Mouse (Mus musculus) cerebellum, adult 9-11 months (tissue): ENCODE data around the gene Coro2b.

Experiments used
- DNase-seq: peaks from one replicate; pipeline ENCODE4 v3.0.0; 2022

The Coro2b gene

DNA sequence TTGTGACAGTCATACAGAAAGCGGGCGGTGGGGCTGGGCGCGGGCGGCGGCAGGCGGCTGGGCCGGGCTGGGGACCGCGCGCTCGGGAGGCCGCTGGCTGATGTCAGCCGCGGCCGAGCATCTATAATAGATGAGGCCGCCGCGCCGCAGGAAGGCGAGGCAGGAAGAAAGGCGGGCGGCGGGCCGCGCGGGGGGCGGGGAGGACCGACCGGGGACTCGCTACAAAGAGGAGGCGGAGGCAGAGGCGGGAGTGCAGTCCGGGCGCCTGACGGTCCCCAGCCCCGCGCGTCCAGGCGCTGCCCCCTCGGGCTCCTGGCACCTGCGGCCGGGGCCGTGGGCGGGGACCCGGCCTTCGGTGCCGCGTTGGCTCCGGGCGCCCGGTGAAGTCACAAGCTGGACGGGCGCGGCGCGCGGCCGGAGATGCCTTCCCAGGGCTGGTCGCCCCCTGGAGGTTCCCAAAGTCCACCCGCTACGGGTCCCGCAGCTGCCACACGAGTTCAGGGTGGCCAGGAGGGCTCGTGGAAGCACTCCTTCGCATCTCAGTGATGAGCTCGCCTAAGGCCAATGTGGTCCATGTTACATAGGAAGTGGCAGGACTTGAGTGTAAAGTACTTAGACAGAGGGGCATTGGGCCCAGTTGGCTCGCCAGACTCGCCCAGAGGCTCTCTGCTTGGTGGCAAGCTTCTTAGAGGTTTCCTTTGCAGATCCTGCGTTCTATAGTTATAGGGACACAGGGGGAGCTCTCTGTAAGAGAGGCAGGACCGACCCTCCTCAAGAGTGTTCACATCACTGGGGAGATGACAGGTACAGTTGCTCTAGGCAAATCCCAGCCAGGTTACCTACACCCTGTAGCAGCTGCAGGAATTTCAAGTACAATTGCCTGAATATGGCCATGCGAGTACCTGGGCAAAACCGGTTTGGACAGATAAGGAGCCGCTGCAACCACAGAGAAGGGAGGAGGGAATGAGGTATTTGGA is at the start of gene Coro2b:
Gene Coro2b, minus strand, starts transcription at position 390 of the 977 bp plus-strand sequence.
- DNase-seq: peak; percentile 87

GRCm38 (mm10) chr9:62577558-62577957 is 40.7 kb upstream of the Coro2b start:
- no peak for DNase-seq

DNA sequence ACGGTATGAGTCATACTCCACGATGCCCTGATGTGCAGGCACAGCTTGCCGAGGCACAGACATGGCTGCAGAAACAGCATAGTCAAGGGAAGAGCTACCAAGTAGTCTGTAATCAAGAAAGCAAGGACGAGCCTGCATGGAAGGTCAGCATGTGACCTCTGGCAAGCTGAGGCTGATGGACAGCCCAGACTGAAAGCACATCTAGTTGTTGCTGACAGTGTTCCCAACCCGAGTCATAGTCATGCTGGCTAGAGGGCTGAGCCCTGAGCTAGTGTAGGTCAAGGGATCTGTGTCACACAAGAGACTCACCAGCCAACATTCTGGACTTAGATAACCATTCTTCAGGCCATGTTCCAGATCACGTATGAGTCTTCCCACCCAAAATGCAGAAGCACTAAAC is 32.3 kb upstream of the Coro2b start:
- DNase-seq: no peak

- DNase-seq: no peak
Measured at GRCm38 (mm10) chr9:62567818-62568217, 31.0 kb upstream of the Coro2b start.

- no peak for DNase-seq
Measured at GRCm38 (mm10) chr9:62562236-62562635, 25.4 kb upstream of the Coro2b start.

- no peak for DNase-seq
Measured at GRCm38 (mm10) chr9:62560432-62560831, 23.6 kb upstream of the Coro2b start.

DNA sequence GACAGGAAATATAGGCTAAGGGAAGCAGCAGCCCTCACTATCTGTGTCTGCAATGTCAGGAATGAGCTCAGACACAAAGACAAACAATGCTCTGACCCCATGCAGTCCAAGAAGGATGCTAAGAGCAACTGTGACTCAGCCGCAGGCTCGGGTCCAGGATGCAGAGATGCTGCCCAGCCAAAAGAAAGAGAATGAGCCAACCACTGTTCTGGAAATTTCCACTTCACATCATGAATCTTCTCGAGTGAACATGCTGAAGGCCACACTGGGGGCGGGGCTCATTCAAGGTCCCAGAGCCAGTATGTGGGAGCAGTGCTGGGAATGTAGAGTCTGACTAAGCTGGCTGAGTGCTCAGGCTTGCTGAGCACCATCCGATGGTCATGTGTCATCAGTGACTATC is 23.2 kb upstream of the Coro2b start:
- peak; percentile 85 for DNase-seq

GRCm38 (mm10) chr9:62559446-62559845 is 22.6 kb upstream of the Coro2b start:
- no peak for DNase-seq

DNA sequence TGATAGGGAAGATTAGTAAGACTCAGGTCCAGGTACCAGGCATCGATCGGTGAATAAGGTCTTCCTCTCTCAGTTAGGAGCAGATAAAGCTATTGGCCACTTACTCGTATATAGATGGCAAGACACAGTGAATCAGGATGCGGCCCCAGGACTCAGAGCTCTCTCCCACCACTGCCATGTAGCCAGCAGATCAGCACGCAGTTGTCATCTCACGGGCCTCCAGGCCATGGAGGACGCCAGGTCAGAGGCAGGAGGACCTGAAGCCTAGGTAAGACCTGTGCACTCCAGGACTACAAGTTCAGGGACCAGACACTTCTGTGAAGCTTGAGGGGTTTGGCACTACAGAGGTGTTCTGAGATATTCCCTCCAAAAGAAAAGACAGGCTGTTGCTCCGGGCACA is 21.2 kb upstream of the Coro2b start:
- peak; percentile 23 for DNase-seq

- DNase-seq: peak; percentile 7
Measured at GRCm38 (mm10) chr9:62556748-62557147, 19.9 kb upstream of the Coro2b start.

- DNase-seq: peak; percentile 63
Measured at GRCm38 (mm10) chr9:62555258-62555856, 18.5 kb upstream of the Coro2b start.

DNA sequence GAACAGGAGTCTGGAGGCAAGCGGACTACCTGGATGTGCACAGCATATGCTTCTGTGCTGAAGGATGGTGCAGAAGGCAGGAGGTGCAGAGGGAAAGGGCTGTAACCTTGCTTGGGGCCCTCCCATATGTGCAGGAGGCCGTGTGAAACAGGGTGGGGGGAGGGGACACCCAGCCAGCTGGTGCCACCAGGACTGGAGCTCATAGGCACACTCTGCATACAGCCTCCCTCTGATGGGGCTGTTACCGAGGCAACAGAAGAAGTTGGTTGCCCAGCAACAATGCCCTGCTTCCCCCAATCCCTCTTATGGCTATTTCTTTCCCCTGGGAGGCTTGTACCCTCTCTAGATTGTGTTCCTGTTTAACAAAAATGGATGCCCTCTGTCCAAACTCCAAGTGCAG is 17.8 kb upstream of the Coro2b start:
- peak; percentile 36 for DNase-seq

- peak; percentile 86 for DNase-seq
Measured at GRCm38 (mm10) chr9:62553366-62553940, 16.6 kb upstream of the Coro2b start.

DNA sequence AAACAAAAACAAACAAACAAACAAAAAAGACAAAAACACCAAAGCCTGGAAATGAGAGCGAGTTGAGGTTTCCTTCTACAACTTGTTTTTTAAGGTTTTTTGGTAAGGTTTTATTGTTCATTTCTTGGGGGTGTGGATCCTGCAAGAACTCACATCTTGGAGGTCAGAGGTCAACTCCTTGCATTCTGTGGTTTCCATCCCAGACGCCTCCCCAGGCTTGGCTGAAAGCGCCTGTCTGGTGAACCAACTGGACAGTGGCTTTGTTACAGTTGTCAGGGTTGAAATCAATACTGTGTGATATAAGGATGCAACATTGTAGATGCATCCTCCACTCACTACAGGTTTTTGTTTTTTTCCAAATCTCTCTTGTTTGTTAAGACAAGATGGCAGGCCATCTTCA is 14.7 kb upstream of the Coro2b start:
- peak; percentile 52 for DNase-seq

DNA sequence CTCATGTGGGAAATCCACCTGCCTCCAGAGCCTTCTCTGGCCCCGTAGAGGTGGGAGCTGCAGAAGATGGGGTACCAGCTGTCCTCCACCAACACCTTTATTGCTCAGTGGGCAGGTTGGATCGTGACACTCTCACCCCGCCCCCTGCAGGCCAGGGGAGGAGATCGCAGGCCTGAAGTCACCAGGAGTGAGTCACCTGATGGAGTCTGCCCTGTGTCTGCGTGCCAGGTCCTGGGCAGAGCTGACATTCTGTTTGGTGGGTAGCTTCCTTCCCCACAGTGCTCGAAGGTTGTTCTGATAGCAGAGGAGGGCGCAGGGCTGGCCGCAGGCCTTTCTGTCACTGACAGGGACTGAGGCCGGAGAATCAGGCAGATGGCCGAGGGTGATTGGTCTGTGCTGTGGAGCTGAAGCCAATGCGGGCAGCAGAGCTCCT is 13.8 kb upstream of the Coro2b start:
- DNase-seq: peak; percentile 98

DNA sequence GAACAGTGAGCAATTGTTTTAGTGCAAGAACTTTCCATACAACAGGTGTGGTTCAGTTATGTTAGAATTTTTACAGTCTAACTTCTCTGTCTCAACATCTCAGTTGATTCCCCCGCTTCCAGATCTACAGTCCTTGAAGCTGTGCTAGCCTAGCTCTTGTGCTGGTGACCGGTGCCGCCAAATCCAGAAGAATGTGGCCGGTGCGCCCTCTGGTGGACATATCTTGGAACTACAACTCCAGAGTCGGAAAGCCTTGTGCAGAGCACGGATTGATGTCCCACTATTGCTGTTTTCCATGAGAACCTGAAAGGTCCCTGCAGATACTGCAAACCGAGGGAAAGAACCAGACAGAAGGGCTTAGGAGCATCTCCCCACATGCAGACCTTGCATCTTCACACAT is 13.0 kb upstream of the Coro2b start:
- DNase-seq: peak; percentile 95

DNA sequence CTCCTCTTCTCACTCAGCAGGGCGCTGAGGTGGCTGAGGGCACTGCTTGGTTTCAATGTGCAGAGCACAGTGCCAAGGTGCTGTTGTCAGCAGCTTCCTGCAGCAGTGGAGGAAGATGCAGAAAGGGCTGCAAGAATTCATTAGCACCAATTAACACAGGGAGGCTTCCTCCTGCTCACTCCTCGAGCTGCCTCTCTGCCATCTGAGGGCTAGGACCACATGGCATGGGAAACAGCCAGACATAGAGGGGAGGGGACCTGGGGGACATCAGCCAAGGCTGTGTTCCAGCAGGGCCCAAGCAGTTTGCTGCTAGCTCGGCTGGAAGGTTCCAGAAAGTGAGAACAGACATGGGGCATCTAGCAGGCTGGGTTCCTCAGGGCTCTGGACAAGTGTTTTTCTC is 10.6 kb upstream of the Coro2b start:
- peak; percentile 69 for DNase-seq

DNA sequence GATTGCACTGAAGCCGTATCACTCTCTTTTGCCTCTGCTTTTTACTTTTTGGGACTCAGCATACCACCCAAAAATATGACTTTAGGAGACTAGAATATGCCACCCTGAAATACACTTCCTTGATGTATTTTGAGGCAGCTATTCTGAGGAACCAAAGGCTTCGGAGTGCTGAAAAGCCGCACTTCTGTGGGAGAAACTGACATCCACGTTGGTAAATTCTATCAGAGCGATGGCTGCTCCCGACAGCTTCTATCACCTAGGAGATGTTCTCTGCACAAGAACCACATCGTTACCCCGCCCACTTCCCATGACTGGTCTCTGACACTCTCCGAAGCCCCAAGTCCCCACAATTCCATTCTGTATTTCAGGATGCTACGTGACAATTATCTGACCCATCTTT is 8.0 kb upstream of the Coro2b start:
- DNase-seq: peak; percentile 35

GRCm38 (mm10) chr9:62543878-62544277 is 7.0 kb upstream of the Coro2b start:
- DNase-seq: peak; percentile 28

- no peak for DNase-seq
Measured at GRCm38 (mm10) chr9:62541606-62542005, 4.8 kb upstream of the Coro2b start.

- peak; percentile 79 for DNase-seq
Measured at GRCm38 (mm10) chr9:62541182-62541581, 4.3 kb upstream of the Coro2b start.

DNA sequence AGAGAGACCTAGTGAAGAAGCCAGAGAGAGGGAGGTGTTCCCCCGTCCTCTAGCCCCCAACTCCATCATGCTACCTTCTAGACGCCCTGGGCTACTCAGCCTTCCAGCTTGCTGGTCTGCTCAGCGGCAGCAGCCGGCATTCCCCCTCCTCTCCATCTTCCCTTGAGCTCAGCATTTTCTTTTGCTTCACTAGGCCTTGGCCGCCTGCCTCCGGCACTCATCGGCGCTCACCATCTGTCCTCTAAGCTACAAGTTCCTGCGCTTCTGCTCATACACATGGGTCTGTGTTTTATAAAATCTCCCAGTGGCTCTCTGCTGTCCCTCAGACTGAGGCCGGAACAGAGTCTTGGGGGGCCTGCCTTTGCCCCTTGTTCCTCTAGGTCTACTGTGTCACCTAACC is 3.9 kb upstream of the Coro2b start:
- DNase-seq: peak; percentile 95

DNA sequence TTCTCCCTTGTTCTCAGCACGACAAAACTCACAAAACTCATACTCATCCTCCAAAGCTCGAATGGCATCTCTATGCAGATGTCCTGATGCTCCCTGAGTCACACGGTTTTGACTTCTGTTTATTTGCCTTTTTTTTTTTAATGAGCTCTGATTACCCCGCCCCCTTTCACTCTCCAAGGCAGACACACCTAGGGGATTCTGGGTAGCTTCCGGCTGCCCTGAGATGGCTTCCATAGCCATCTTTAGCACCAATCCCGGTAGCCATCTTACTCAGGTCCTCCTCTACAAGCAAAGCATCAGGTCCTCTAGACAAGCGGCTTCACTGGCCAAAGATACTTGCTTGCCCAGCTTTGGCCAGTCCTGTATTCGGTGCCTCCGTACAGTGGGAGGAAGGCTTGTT is 3.3 kb upstream of the Coro2b start:
- no peak for DNase-seq

- DNase-seq: peak; percentile 79
Measured at GRCm38 (mm10) chr9:62539251-62539711, 2.4 kb upstream of the Coro2b start.
